In genomic region chr4:150085366-150085765, GRCm38 (mm10) we compare ENCODE assay signal across 18 mouse cellular contexts. TPM values are rescaled to one million over a fixed set of nuclear protein-coding genes. Genes with fewer than 3 reads are reported as not detected.
A peak's percentile ranks its signal among the peaks of the same experiment; 100 is the strongest.
DNase-seq lines count a peak whose midpoint lies in the region; ATAC-seq and TF ChIP-seq lines count a peak whose summit lies in the region.
"Had no signal": no experiment of that assay in that cellular context is flagged by ENCODE, and none has a peak within 500 bp of the region (broad histone marks: within the 10 kb centered on the region; RNA-seq: fewer than 3 reads in every experiment).

No protein-coding gene starts in this region.

- peak; percentile 52 for DNase-seq in retina, embryonic 14.5 days (ENCODE audit: low spot score)
- no peak for DNase-seq in retina, postnatal 1 day
- no peak for DNase-seq in adrenal gland, adult (ENCODE audit: inconsistent age in 2 of 2, low spot score in 1 of 2)
- no peak for DNase-seq in cerebellum, adult 2 months
- DNase-seq in ovary, postnatal 10 days (ENCODE audit: low spot score) = no peak
- DNase-seq: adrenal gland, adult 8-10 months; cerebellum, postnatal 10 days; gastrocnemius, postnatal 36 days; heart, postnatal 10 days; thymus, postnatal 25 days had no signal

- TF ChIP-seq POLR2A in bone marrow, adult 2 months (IDR thresholded peaks at IDR 0.05; ENCODE audit: borderline replicate concordance, control insufficient read depth, low read depth, low read length) = no peak
- TF ChIP-seq POLR2A in cerebellum, adult 2 months (IDR thresholded peaks at IDR 0.05; ENCODE audit: borderline replicate concordance, insufficient read depth, low read length) = no peak

- H3K4me1 ChIP-seq in intestine, postnatal 0 days (replicated peaks; ENCODE audit: control insufficient read depth, insufficient read depth, low read length) = peaks cover 14% of the 10 kb centered on the region; the same call in 1 of the 2 replicates
- peaks cover 22% of the 10 kb centered on the region for H3K4me1 ChIP-seq in intestine, embryonic 16.5 days (ENCODE audit: control insufficient read depth, insufficient read depth, low read length)
- H3K4me1 ChIP-seq in bone marrow, adult 2 months (ENCODE audit: control insufficient read depth, insufficient read depth, low read length) = peaks cover 3% of the 10 kb centered on the region; the same call in 1 of the 2 replicates
- H3K4me1 ChIP-seq in cerebellum, adult 2 months (ENCODE audit: control insufficient read depth, insufficient read depth, low read length) = peaks cover 13% of the 10 kb centered on the region

- H3K9me3 ChIP-seq in intestine, postnatal 0 days (ENCODE audit: control insufficient read depth) = no peaks in the 10 kb centered on the region
- no peaks in the 10 kb centered on the region for H3K9me3 ChIP-seq in intestine, embryonic 16.5 days (ENCODE audit: control insufficient read depth, low read length)
- H3K9me3 ChIP-seq: embryonic facial prominence, embryonic 13.5 days; limb, embryonic 10.5 days; midbrain, embryonic 15.5 days had no signal

- WGBS in intestine, postnatal 0 days = 79% methylated on average over 4 of the region's 4 CpGs
- 78% methylated on average over 4 of the region's 4 CpGs for WGBS in intestine, embryonic 16.5 days
- 80% methylated on average over 4 of the region's 4 CpGs for WGBS in bone marrow, adult 2 months
- 83% methylated on average over 4 of the region's 4 CpGs for WGBS in cerebellum, adult 2 months

- no peak overlapping the region for H3K27ac ChIP-seq in intestine, postnatal 0 days (ENCODE audit: low read depth, low read length)
- H3K27ac ChIP-seq in intestine, embryonic 16.5 days (ENCODE audit: low read length) = no peak overlapping the region
- H3K27ac ChIP-seq in bone marrow, adult 2 months (ENCODE audit: control insufficient read depth, insufficient read depth, low read depth, low read length, poor library complexity) = no peak overlapping the region
- no peak overlapping the region for H3K27ac ChIP-seq in cerebellum, adult 2 months (ENCODE audit: insufficient read depth, low read length)
- H3K27ac ChIP-seq: embryonic facial prominence, embryonic 13.5 days; limb, embryonic 10.5 days; midbrain, embryonic 15.5 days had no signal

- no peak for ATAC-seq in intestine, postnatal 0 days
- ATAC-seq in intestine, embryonic 16.5 days = no peak
- ATAC-seq: forebrain, embryonic 14.5 days; midbrain, embryonic 15.5 days had no signal

- no peak overlapping the region for H3K9ac ChIP-seq in intestine, postnatal 0 days (ENCODE audit: low read depth, low read length)
- H3K9ac ChIP-seq in intestine, embryonic 16.5 days (ENCODE audit: low read depth, low read length) = no peak overlapping the region
- H3K9ac ChIP-seq: embryonic facial prominence, embryonic 13.5 days; midbrain, embryonic 15.5 days had no signal

- no peak overlapping the region for H3K4me3 ChIP-seq in intestine, postnatal 0 days (ENCODE audit: low read depth, low read length)
- no peak overlapping the region for H3K4me3 ChIP-seq in intestine, embryonic 16.5 days (ENCODE audit: low read length)
- H3K4me3 ChIP-seq in bone marrow, adult 2 months (replicated peaks; ENCODE audit: control insufficient read depth, low read depth, low read length) = no peak overlapping the region
- H3K4me3 ChIP-seq in cerebellum, adult 2 months (replicated peaks; ENCODE audit: insufficient read depth, low read depth, low read length) = no peak overlapping the region
- H3K4me3 ChIP-seq: embryonic facial prominence, embryonic 13.5 days; limb, embryonic 10.5 days; midbrain, embryonic 15.5 days had no signal

- TF ChIP-seq CTCF in intestine, postnatal 0 days (IDR thresholded peaks at IDR 0.05; ENCODE audit: low read depth) = peak; percentile 55
- peak; percentile 35; the same call in 1 of the 2 replicates for TF ChIP-seq CTCF in bone marrow, adult 2 months (IDR thresholded peaks at IDR 0.05; ENCODE audit: control insufficient read depth, insufficient read depth, low read length)
- no peak for TF ChIP-seq CTCF in cerebellum, adult 2 months (IDR thresholded peaks at IDR 0.05; ENCODE audit: borderline replicate concordance, insufficient read depth, low read depth, low read length)

- H3K27me3 ChIP-seq in intestine, postnatal 0 days (replicated peaks; ENCODE audit: control insufficient read depth, insufficient read depth, low read length) = no peaks in the 10 kb centered on the region
- H3K27me3 ChIP-seq in intestine, embryonic 16.5 days (replicated peaks; ENCODE audit: control insufficient read depth, insufficient read depth, low read length) = no peaks in the 10 kb centered on the region
- H3K27me3 ChIP-seq in cerebellum, adult 2 months (ENCODE audit: control insufficient read depth, insufficient read depth, low read length) = no peaks in the 10 kb centered on the region

- H3K4me2 ChIP-seq in intestine, postnatal 0 days (replicated peaks; ENCODE audit: low read depth) = no peak overlapping the region
- H3K4me2 ChIP-seq in intestine, embryonic 16.5 days (ENCODE audit: low read depth, low read length) = no peak overlapping the region
- H3K4me2 ChIP-seq: embryonic facial prominence, embryonic 13.5 days; midbrain, embryonic 15.5 days had no signal

- H3K36me3 ChIP-seq in intestine, postnatal 0 days (ENCODE audit: control insufficient read depth, insufficient read depth) = no peaks in the 10 kb centered on the region
- no peaks in the 10 kb centered on the region for H3K36me3 ChIP-seq in intestine, embryonic 16.5 days (ENCODE audit: control insufficient read depth, insufficient read depth, low read length)
- H3K36me3 ChIP-seq: embryonic facial prominence, embryonic 13.5 days; G1E; limb, embryonic 10.5 days; midbrain, embryonic 15.5 days had no signal

RNA-seq across cellular contexts. Expression of gene Gpr157, which starts 1.8 kb away (rescaled TPM):
- 2.5 and 3.2 TPM in 2 replicates for polyA plus RNA-seq in intestine, postnatal 0 days (2015; fragmentation: Nextera tagmentation; extraction: Ambion mirVana)
- 1.6 and 1.8 TPM in 2 replicates for polyA plus RNA-seq in intestine, embryonic 16.5 days (2015; fragmentation: Nextera tagmentation; extraction: Ambion mirVana)
- polyA plus RNA-seq in bone marrow, adult 2 months (2011; ENCODE audit: insufficient read depth, insufficient read length, low replicate concordance, missing spikeins) = 1.6 and 2.0 TPM in 2 replicates
- 2.9 and 3.1 TPM in 2 replicates for polyA plus RNA-seq in cerebellum, adult 2 months (2012; rRNA removed)

RNA-seq across cellular contexts. Expression of gene Slc2a5, which starts 33.7 kb away (rescaled TPM):
- polyA plus RNA-seq in intestine, postnatal 0 days (2015; fragmentation: Nextera tagmentation; extraction: Ambion mirVana) = 23.8 and 26.9 TPM in 2 replicates
- polyA plus RNA-seq in intestine, embryonic 16.5 days (2015; fragmentation: Nextera tagmentation; extraction: Ambion mirVana) = 2.4 and 3.4 TPM in 2 replicates
- polyA plus RNA-seq in bone marrow, adult 2 months (2011; ENCODE audit: insufficient read depth, insufficient read length, low replicate concordance, missing spikeins) = 0.62 TPM in 1 of 2 replicates, not detected in the other
- polyA plus RNA-seq in cerebellum, adult 2 months (2012; rRNA removed) = 1.7 and 2.2 TPM in 2 replicates
- polyA plus RNA-seq: G1E had no signal
